ENCODE assay signal across 37 mouse cellular contexts in the genomic region with DNA sequence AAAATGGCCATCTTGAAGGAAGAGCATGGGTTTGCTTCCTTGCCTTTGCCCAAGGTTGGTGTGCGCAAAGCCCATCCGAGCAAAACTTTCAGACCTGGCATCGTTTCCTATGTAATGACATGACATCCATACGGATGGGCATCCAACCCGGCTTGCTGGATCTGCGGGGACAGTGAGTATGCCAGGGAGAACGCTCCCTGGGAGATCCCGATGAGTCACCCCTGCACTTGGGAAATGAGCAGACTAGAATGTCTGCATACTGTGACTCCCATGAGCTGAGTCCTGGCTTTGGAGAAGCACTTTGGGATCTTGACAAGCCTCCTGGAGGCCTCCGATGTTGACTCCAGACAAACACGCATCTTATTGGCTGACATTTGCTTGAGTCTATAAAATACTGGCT. TPM values are rescaled to one million over a fixed set of nuclear protein-coding genes. Genes with fewer than 3 reads are reported as not detected.
DNase-seq lines count a peak whose midpoint lies in the region.
"Had no signal": no experiment of that assay in that cellular context is flagged by ENCODE, and none has a peak within 500 bp of the region (broad histone marks: within the 10 kb centered on the region; RNA-seq: fewer than 3 reads in every experiment).

No protein-coding gene starts in this region.

- peak; percentile 17 to 38 for DNase-seq in adrenal gland, postnatal 36 days
- no peak for DNase-seq in adrenal gland, postnatal 25 days
- peak; percentile 69 for DNase-seq in 3T3-L1 (ENCODE audit: low read depth, low spot score)
- peak; percentile 63 for DNase-seq in NIH3T3 (ENCODE audit: low read depth)
- peak; percentile 14 for DNase-seq in brain, adult 2 months (ENCODE audit: low read depth, low spot score)
- no peak for DNase-seq in spleen, adult 18-20 months
- no peak for DNase-seq in urinary bladder, adult 2 months (ENCODE audit: low spot score)
- no peak for DNase-seq in ovary, postnatal 36 days (ENCODE audit: low spot score)
- DNase-seq: B cell, adult 2 months; cerebellum, adult 11-12 months; cerebellum, adult 8-10 months; cerebellum, postnatal 10 days; cerebellum, postnatal 36 days; embryo, embryonic 11 days; gastrocnemius, postnatal 10 days; gastrocnemius, postnatal 36 days; kidney, adult 11 months had no signal

RNA-seq across cellular contexts. Expression of gene Tekt3, which starts 9.5 kb away (rescaled TPM):
- not detected for total RNA-seq in adrenal gland, postnatal 36 days (2021)
- total RNA-seq in adrenal gland, postnatal 25 days (2021), result 0.18 TPM in 1 of 2 replicates, not detected in the other
- polyA plus RNA-seq in urinary bladder, adult 2 months (2012; rRNA removed), result not detected in 2 replicates
- total RNA-seq: adrenal gland, adult 18-20 months; CH12.LX; gastrocnemius, adult 18-20 months; gastrocnemius, postnatal 10 days; gastrocnemius, postnatal 36 days; granulocyte monocyte progenitor cell, adult 5-6 weeks; heart, adult 8-10 months; heart, postnatal 25 days had no signal
- polyA plus RNA-seq: brain, embryonic 14.5 days; cortical plate, adult 2 months; embryonic facial prominence, embryonic 10.5 days; embryonic facial prominence, embryonic 13.5 days; erythroblast, embryonic 14.5 days; forebrain, embryonic 12.5 days; forebrain, embryonic 15.5 days; G1E; heart, embryonic 11.5 days; heart, embryonic 14.5 days; heart, postnatal 0 days; hindbrain, embryonic 10.5 days; hindbrain, embryonic 13.5 days; hindbrain, embryonic 16.5 days had no signal

Comparison
In these comparisons a context has a peak if more than half of its experiments do, and no peak if none do; other contexts are left out.
1. DNase-seq: peak in adrenal gland, postnatal 36 days (2 of 2), 3T3-L1 (single experiment), NIH3T3 (single experiment) and brain, adult 2 months (single experiment); none in adrenal gland, postnatal 25 days (single experiment), spleen, adult 18-20 months (0 of 2), urinary bladder, adult 2 months (single experiment) and ovary, postnatal 36 days (single experiment).